Comparison of ENCODE assay signal across 8 mouse cellular contexts in the genomic region with DNA sequence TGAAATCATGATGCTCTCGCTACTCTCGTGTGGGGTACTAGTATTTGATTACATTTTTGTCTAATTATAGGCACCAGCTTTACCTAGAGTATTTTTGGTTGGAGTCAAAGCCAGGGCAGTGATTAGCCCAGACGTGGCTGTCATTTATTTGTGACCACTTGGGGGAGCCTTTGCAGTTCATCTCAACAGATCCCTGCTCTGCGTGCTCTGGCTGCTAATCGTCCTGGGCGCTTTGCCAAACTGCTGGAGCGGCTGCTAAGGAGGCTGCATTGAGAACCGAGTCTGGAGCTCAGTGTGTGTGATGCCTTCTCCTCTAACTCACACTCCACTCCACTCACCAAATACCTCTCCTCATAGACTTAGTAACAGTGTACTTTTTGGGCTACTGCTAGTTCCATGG. TPM values are rescaled to one million over a fixed set of nuclear protein-coding genes. Genes with fewer than 3 reads are reported as not detected.
A peak's percentile ranks its signal among the peaks of the same experiment; 100 is the strongest.
DNase-seq lines count a peak whose midpoint lies in the region; ATAC-seq lines count a peak whose summit lies in the region.

No protein-coding gene starts in this region.

- no peak overlapping the region for H3K4me3 ChIP-seq in hindbrain, embryonic 11.5 days (ENCODE audit: low read depth, low read length)
- no peak overlapping the region for H3K4me3 ChIP-seq in lung, embryonic 16.5 days (ENCODE audit: low read length)

- peak; percentile 96 for DNase-seq in MN1 (ENCODE audit: low spot score)
- DNase-seq in cerebellum, adult 9-11 months = peak; percentile 85
- DNase-seq in frontal cortex, postnatal 10 days (ENCODE audit: low spot score in 2 of 2) = peak; percentile 82 to 93
- DNase-seq in hindbrain, embryonic 11.5 days (ENCODE audit: low spot score) = peak; percentile 95
- DNase-seq in layer of hippocampus, adult 9-11 months = peak; percentile 95
- DNase-seq in ovary, postnatal 10 days (ENCODE audit: low spot score) = peak; percentile 91
- peak; percentile 78 for DNase-seq in thymus, postnatal 0 days (ENCODE audit: low spot score)

- H3K36me3 ChIP-seq in hindbrain, embryonic 11.5 days (ENCODE audit: control insufficient read depth, insufficient read depth, low read length) = no peaks in the 10 kb centered on the region
- H3K36me3 ChIP-seq in lung, embryonic 16.5 days (ENCODE audit: control insufficient read depth, insufficient read depth, low read length) = no peaks in the 10 kb centered on the region

- H3K9ac ChIP-seq in hindbrain, embryonic 11.5 days (ENCODE audit: low read depth, low read length) = no peak overlapping the region
- no peak overlapping the region for H3K9ac ChIP-seq in lung, embryonic 16.5 days (ENCODE audit: low read length)

- no peaks in the 10 kb centered on the region for H3K9me3 ChIP-seq in hindbrain, embryonic 11.5 days (ENCODE audit: control insufficient read depth, low read length)
- no peaks in the 10 kb centered on the region for H3K9me3 ChIP-seq in lung, embryonic 16.5 days (ENCODE audit: control insufficient read depth, low read length)

- ATAC-seq in hindbrain, embryonic 11.5 days (ENCODE audit: low FRiP score) = peak; percentile 46
- ATAC-seq in lung, embryonic 16.5 days (ENCODE audit: low read depth) = peak; percentile 79

- H3K27me3 ChIP-seq in hindbrain, embryonic 11.5 days (ENCODE audit: control insufficient read depth, insufficient read depth, low read length) = no peaks in the 10 kb centered on the region
- 0 out of 2 replicates have a peak, but pooled peaks cover 2% of the 10 kb centered on the region for H3K27me3 ChIP-seq in lung, embryonic 16.5 days (ENCODE audit: control insufficient read depth, insufficient read depth, low read depth, low read length)

- no peak overlapping the region for H3K27ac ChIP-seq in hindbrain, embryonic 11.5 days (ENCODE audit: low read depth, low read length)
- H3K27ac ChIP-seq in lung, embryonic 16.5 days (ENCODE audit: low read length) = no peak overlapping the region

- H3K4me1 ChIP-seq in hindbrain, embryonic 11.5 days (replicated peaks; ENCODE audit: control insufficient read depth, insufficient read depth, low read length) = no peaks in the 10 kb centered on the region
- H3K4me1 ChIP-seq in lung, embryonic 16.5 days (replicated peaks; ENCODE audit: control insufficient read depth, insufficient read depth, low read length) = peaks cover 6% of the 10 kb centered on the region

- under 1% methylated on average over 8 of the region's 8 CpGs for WGBS in hindbrain, embryonic 11.5 days
- 1% methylated on average over 8 of the region's 8 CpGs for WGBS in lung, embryonic 16.5 days

- H3K4me2 ChIP-seq in hindbrain, embryonic 11.5 days (replicated peaks; ENCODE audit: low read depth, low read length) = no peak overlapping the region
- peak overlapping the region; percentile 32 for H3K4me2 ChIP-seq in lung, embryonic 16.5 days (ENCODE audit: low read depth, low read length)

RNA-seq across cellular contexts. Expression of a gene that starts 2.7 kb away (rescaled TPM):
- 77.9 and 92.1 TPM in 2 replicates for polyA plus RNA-seq in hindbrain, embryonic 11.5 days (2014; fragmentation: Nextera tagmentation; extraction: Ambion mirVana)
- polyA plus RNA-seq in lung, embryonic 16.5 days (2015; fragmentation: Nextera tagmentation; extraction: Ambion mirVana) = 49.5 and 52.7 TPM in 2 replicates
- 50.6 and 51.0 TPM in 2 replicates for polyA plus RNA-seq in thymus, postnatal 0 days (2015; fragmentation: Nextera tagmentation; extraction: Ambion mirVana)
